Mouse (Mus musculus) embryonic fibroblast, embryonic 13.5 days (primary cell): ENCODE results near the gene Elmo3. TPM values are rescaled to one million over a fixed set of nuclear protein-coding genes. Genes with fewer than 3 reads are reported as not detected.

Experiments
- H3K27ac ChIP-seq: 2 replicates; pipeline ENCODE4 v1.5.1; 2012; ENCODE audit warnings: low read length, control low read depth, inconsistent platforms; ENCODE audit not compliant: insufficient read depth
- H3K4me1 ChIP-seq: 2 replicates; pipeline ENCODE4 v1.6.1; 2011; ENCODE audit warnings: low read length; ENCODE audit not compliant: control insufficient read depth, insufficient read depth
- H3K4me3 ChIP-seq: 2 replicates; pipeline ENCODE4 v1.5.1; 2011; ENCODE audit warnings: mild to moderate bottlenecking, control low read depth, low read length; ENCODE audit not compliant: insufficient read depth
- CTCF ChIP-seq: IDR thresholded peaks from 2 replicates; pipeline ENCODE4 v1.5.1; 2011; ENCODE audit warnings: mild to moderate bottlenecking, control low read depth, low read length, moderate library complexity, borderline replicate concordance; ENCODE audit not compliant: insufficient read depth
- POLR2A ChIP-seq: IDR thresholded peaks from 2 replicates; pipeline ENCODE4 v1.6.1; 2011; ENCODE audit warnings: low read depth, mild to moderate bottlenecking, control low read depth, low read length, moderate library complexity
- polyA plus RNA-seq: library from polyadenylated mRNA; stranded (reverse); fragments of >200 nt; gene quantifications from 2 replicates; pipeline ENCODE4 v1.2.4, GENCODE M21; 2011; ENCODE audit warnings: low read depth; ENCODE audit not compliant: missing spikeins, insufficient read length

The Elmo3 gene
- polyA plus RNA-seq, 1 experiment = 2.5 TPM

GRCm38 (mm10) chr8:105348450-105349095 lies 43.2 kb downstream of the Elmo3 start, which contains the start of gene Slc9a5:
Gene Slc9a5, plus strand, starts transcription at chr8:105348843.
- Histone ChIP-seq H3K4me3 (peak within 1 kb of the TSS; percentile 90), H3K27ac (peak within 1 kb of the TSS; percentile 85), H3K4me1 (peaks cover 12% of the 10 kb centered on the region)
- TF ChIP-seq POLR2A (peak; percentile 38), CTCF (no peak)

- peak overlapping the region; percentile 90 for H3K4me3 ChIP-seq
- peak overlapping the region; percentile 85; the same call in 1 of the 2 replicates for H3K27ac ChIP-seq
- TF ChIP-seq POLR2A (peak; percentile 26; the same call in 1 of the 2 replicates), CTCF (no peak)
- H3K4me1 ChIP-seq = peaks cover 12% of the 10 kb centered on the region
Measured at GRCm38 (mm10) chr8:105349096-105349771, 43.8 kb downstream of the Elmo3 start.

DNA sequence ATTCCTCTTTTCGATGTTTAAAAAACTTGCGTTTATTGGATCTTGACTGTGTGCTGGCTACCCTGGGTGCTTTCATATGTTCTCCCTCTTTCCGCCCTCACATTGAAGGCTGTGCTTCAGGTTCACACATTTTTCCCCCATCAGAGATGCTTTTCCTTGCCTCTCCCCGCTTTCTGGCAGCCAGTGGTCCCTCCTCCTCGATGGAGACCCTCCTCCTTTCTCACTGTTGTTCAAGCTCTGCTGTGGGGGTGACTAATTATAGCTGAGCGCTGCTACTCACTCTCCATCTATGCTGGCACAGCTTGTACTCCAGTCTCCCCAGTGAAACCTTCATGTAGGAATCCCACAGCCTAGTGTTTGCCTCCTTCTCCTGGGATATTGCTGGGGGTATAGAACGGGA lies 44.8 kb downstream of the Elmo3 start:
- peak overlapping the region; percentile 90 for H3K4me3 ChIP-seq
- TF ChIP-seq CTCF (no peak), POLR2A (no peak)
- 0 out of 2 replicates have a peak overlapping the region, but pooled peaks have one; percentile 11 for H3K27ac ChIP-seq
- H3K4me1 ChIP-seq = peaks cover 11% of the 10 kb centered on the region

DNA sequence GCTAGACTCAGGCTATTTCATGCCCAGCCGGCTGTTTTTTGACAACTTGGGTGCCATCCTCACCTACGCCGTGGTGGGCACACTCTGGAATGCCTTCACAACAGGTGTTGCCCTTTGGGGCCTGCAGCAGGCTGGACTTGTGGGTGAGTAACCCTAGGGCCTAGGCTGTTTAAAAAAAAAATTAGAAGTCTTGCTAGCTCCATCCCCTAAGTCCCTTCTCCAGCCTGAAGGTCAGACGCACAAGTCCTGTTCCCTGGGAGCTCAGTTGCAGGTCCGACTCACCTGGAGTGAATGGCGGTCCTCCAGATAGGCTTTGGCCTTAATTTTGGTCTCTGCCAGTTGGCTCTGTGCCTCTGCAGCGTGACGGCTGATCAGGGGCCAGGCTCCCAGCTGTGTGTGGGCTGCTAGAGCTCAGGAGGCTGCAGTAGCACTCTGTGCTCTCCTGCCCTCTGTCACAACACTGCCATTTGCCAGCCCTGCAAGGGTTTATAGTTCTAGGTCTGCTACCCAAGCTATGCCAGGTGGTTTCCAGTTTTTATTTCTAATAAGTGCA lies 48.3 kb downstream of the Elmo3 start:
- Histone ChIP-seq H3K4me3 (no peak overlapping the region), H3K4me1 (peaks cover 10% of the 10 kb centered on the region), H3K27ac (no peak overlapping the region)
- TF ChIP-seq CTCF (no peak), POLR2A (no peak)

- Histone ChIP-seq H3K4me1 (peaks cover 10% of the 10 kb centered on the region), H3K27ac (no peak overlapping the region), H3K4me3 (no peak overlapping the region)
- no peak for TF ChIP-seq CTCF
- no peak for TF ChIP-seq POLR2A
Measured at GRCm38 (mm10) chr8:105354549-105354948, 49.1 kb downstream of the Elmo3 start.

GRCm38 (mm10) chr8:105355179-105356024 lies 50.0 kb downstream of the Elmo3 start:
- Histone ChIP-seq H3K4me1 (peaks cover 7% of the 10 kb centered on the region), H3K4me3 (no peak overlapping the region), H3K27ac (no peak overlapping the region)
- TF ChIP-seq CTCF (no peak), POLR2A (no peak)

GRCm38 (mm10) chr8:105356681-105357080 lies 51.3 kb downstream of the Elmo3 start:
- Histone ChIP-seq H3K4me3 (no peak overlapping the region), H3K27ac (no peak overlapping the region), H3K4me1 (peaks cover 6% of the 10 kb centered on the region)
- TF ChIP-seq POLR2A (no peak), CTCF (no peak)

- TF ChIP-seq CTCF (no peak), POLR2A (no peak)
- H3K27ac ChIP-seq = no peak overlapping the region
Measured at GRCm38 (mm10) chr8:105359208-105359607, 53.8 kb downstream of the Elmo3 start.

DNA sequence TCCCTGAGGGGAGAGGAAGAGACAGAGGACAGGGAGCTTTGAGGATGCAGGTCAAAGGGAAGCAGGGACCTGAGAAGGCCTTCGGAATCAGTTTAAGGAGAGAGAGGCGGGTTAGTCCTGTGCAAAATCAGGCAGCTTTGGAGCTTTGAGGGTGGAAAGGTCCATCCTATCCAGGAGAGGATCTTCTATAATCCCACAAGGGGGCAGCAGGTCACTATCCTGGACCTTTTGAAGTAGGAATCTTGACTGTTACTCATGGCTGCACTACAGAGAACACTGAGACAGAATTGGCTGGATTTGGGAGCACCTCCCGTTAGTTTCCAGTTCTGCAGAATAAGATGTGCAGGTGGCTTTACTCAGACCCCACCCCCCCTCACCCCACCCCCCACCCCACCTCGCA lies 54.2 kb downstream of the Elmo3 start:
- peaks cover 6% of the 10 kb centered on the region for H3K4me1 ChIP-seq
- no peak overlapping the region for H3K4me3 ChIP-seq
- TF ChIP-seq CTCF (no peak), POLR2A (no peak)
- no peak overlapping the region for H3K27ac ChIP-seq

More at GRCm38 (mm10) chr8:105359208-105359607, 53.8 kb downstream of the Elmo3 start:
- H3K4me3 ChIP-seq = no peak overlapping the region
- peaks cover 6% of the 10 kb centered on the region for H3K4me1 ChIP-seq

Other genes with a start within 250 kb of the Elmo3 start
- gene Ces3b, start 221.8 kb upstream of the Elmo3 start, polyA plus RNA-seq = not detected in 2 replicates
- not detected in 2 replicates for gene Ces4a, start 173.8 kb upstream of the Elmo3 start, polyA plus RNA-seq
- gene Cbfb, start 134.9 kb upstream of the Elmo3 start, polyA plus RNA-seq = 111 and 145 TPM in 2 replicates
- 19.5 and 24.7 TPM in 2 replicates for gene D230025D16Rik, start 80.5 kb upstream of the Elmo3 start, polyA plus RNA-seq
- gene B3gnt9, start 50.4 kb upstream of the Elmo3 start, polyA plus RNA-seq = 25.8 and 33.2 TPM in 2 replicates
- 12.5 and 15.0 TPM in 2 replicates for gene Tradd, start 41.0 kb upstream of the Elmo3 start, polyA plus RNA-seq
- 3.9 and 4.3 TPM in 2 replicates for gene Fbxl8, start 41.0 kb upstream of the Elmo3 start, polyA plus RNA-seq
- gene Hsf4, start 35.8 kb upstream of the Elmo3 start, polyA plus RNA-seq = 1.2 and 1.7 TPM in 2 replicates
- 3.0 and 3.4 TPM in 2 replicates for gene Nol3, start 29.5 kb upstream of the Elmo3 start, polyA plus RNA-seq
- gene 4931428F04Rik, start 15.7 kb upstream of the Elmo3 start, polyA plus RNA-seq = 5.2 and 6.2 TPM in 2 replicates
- gene Exoc3l, start 9.5 kb upstream of the Elmo3 start, polyA plus RNA-seq = 0.55 TPM in 1 of 2 replicates, not detected in the other
- 42.6 and 43.9 TPM in 2 replicates for gene E2f4, start 7.9 kb upstream of the Elmo3 start, polyA plus RNA-seq
- gene Lrrc29, start 20.7 kb downstream of the Elmo3 start, polyA plus RNA-seq = 1.2 and 1.6 TPM in 2 replicates
- gene Tmem208, start 20.8 kb downstream of the Elmo3 start, polyA plus RNA-seq = 54.3 and 69.1 TPM in 2 replicates
- 16.0 and 22.6 TPM in 2 replicates for gene Fhod1, start 42.4 kb downstream of the Elmo3 start, polyA plus RNA-seq
- gene Slc9a5, start 43.2 kb downstream of the Elmo3 start, polyA plus RNA-seq = 8.9 and 10.3 TPM in 2 replicates
- gene Plekhg4, start 67.7 kb downstream of the Elmo3 start, polyA plus RNA-seq = 3.7 and 3.9 TPM in 2 replicates
- not detected in 2 replicates for gene Kctd19, start 107.9 kb downstream of the Elmo3 start, polyA plus RNA-seq
- not detected in 2 replicates for gene Lrrc36, start 108.0 kb downstream of the Elmo3 start, polyA plus RNA-seq
- gene Tppp3, start 165.9 kb downstream of the Elmo3 start, polyA plus RNA-seq = 8.5 and 10.0 TPM in 2 replicates
- 21.5 and 24.7 TPM in 2 replicates for gene Zdhhc1, start 191.3 kb downstream of the Elmo3 start, polyA plus RNA-seq
- 0.28 and 0.35 TPM in 2 replicates for gene Hsd11b2, start 213.2 kb downstream of the Elmo3 start, polyA plus RNA-seq